Mouse (Mus musculus): ENCODE data around the gene Olfr38.
A peak's percentile ranks its signal among the peaks of the same experiment; 100 is the strongest.

Gene Olfr38

DNA sequence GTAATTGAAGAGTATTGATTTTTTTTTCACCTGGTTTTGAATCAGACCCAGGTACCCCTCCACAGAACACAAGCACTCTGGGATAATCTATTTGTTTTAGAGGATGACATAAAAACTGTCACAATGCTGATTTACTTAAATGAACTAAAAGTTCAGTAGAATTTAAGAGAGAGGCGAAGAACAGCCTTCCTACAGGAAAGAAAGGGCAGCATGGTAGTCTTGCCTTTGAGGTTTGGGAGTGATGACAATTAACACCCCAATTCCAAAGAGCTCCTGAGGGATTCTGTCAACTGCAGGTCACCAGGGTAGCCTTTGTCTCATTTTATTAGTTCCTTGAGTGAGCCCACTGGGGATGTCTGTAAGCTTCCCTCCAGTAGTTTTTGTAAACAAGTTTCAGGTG lies at the start of gene Olfr38:
TSS of gene Olfr38 (plus strand) at position 301 of the 400 bp plus-strand sequence.
- DNase-seq, result no peak

DNA sequence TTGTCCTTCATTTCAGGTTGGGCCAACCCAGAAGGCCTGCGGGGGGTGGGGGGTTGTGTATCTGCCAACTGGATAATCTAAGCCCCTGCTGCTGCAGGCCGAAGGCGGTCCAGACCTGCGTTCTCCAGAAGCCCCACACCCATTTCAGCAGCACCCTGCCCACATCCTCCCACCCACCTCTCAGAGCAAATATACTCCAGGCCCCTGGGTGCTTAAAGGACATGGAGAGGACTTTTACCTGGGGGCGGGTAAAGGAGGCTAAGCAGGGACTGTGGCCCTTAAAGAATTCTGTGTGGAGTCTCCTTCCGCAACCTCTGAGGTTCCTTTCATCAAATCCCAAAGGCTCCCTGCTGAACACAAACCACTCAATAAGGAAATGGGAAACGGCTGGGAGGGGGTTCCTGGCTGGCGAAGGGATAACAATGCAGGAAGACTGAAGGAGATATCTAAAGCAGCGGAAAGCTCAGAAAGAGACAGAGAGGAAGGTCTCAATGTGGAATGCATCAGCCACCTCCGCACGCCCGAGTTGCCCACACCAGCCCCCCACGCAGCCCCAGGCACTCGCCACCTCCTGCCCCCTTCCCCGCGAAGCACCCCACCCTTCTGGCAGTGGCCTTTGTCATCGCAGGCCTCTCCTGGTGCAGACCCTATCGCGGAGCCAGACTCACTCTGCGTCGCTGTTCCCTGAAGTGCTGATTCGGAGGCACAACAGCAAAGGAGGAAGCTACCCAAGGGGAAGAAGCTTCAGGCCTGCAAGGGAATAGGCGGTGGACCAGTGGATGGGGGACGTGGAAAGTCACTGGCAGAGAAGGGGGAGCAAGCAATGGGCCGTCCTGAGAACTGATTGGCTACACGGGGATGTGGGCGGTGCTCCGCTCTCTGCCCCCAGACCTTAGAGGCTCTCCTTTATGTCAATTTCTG lies 46.7 kb upstream of the Olfr38 start, which contains the start of gene Tcaf1:
TSS of gene Tcaf1 (minus strand) at position 798 of the 921 bp plus-strand sequence.
- DNase-seq, result peak; percentile 99

GRCm38 (mm10) chr6:42714668-42715067 lies 41.5 kb upstream of the Olfr38 start:
- DNase-seq, result peak; percentile 68

DNA sequence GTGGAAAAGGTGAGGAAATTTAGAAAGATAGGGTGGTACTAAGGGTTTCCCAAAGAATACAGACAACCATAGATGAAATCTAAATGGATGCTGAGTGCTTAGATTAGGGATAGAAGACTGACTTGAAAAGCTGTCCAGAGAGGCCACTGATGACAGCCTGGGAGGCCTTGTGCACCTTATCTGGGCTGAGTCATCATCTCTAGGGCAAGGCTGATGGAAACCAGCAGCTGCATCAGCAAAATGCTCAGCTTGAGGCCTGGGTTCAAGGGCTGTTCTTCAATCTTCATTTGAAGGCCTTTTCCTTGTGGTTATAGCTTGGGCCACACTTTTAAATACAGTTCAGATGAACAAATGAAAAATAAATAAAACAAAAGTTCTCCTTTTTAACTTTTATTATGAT lies 38.2 kb upstream of the Olfr38 start:
- no peak for DNase-seq

DNA sequence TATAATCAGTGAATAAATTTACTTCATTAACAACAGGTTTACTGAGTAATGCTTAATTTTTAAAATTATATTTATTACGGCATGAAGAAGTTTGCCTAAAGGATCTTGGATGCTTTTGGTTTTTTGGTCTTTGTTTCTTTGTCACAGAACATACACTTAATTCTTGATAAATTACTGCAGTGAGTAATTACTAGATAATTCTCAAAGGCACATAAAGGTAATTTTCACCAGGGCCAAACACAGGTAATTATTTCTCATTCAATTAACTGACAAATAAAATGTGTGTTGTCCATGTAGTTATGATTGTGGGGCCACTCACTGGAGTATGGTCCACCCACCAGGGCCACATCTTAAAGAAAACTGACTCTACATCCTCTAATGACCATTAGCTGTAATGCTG lies 17.1 kb upstream of the Olfr38 start, which contains the start of gene Olfr453:
TSS of gene Olfr453 (plus strand) at position 301 of the 400 bp plus-strand sequence.
- DNase-seq, result no peak

DNA sequence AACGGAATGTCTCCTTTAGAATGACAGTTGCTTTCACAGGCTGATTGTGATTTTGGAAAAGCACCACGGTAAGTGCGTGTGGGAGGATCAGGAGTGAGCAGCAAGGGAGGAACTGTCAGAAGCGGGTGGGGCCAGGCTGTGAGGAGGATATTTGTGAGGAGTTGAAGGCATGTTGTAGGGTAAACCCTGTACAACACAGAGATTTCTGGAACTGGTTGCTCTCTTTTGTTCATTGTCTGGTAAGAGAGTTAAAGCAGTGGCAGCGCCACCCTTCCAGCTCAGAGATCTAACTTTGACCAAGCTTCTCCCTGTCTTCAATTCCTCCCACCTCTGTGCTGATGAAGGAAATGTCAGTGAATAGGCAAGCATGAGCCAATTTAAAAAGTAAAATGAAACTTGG lies 13.9 kb upstream of the Olfr38 start:
- DNase-seq, result no peak

DNA sequence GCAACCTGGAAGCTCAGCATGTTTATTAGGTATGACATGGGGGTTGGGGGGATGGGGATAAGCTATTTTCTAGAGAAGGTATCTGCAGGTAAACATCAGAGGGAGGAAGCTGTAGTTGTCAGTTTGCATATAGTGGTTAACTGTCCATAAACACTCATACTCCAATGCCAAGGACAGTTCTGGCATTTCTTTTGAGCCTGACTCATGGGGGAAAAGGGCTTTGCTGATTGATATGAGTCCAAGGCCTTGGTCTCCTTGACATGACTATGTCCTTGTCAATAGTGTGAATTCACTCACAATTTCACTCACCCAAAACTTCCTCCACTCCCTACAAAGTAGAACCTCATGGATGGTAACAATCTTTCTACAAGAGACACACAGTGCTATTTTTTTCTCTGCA lies 8.4 kb upstream of the Olfr38 start:
- no peak for DNase-seq

- no peak for DNase-seq
Observed at GRCm38 (mm10) chr6:42777066-42777465, 20.9 kb downstream of the Olfr38 start.

- DNase-seq, result no peak
Observed at GRCm38 (mm10) chr6:42784793-42785192, 28.6 kb downstream of the Olfr38 start, which contains the start of gene Olfr452. Gene Olfr452 (plus strand): TSS chr6:42785093.

GRCm38 (mm10) chr6:42790247-42790948 lies 34.2 kb downstream of the Olfr38 start:
- DNase-seq, result no peak

DNA sequence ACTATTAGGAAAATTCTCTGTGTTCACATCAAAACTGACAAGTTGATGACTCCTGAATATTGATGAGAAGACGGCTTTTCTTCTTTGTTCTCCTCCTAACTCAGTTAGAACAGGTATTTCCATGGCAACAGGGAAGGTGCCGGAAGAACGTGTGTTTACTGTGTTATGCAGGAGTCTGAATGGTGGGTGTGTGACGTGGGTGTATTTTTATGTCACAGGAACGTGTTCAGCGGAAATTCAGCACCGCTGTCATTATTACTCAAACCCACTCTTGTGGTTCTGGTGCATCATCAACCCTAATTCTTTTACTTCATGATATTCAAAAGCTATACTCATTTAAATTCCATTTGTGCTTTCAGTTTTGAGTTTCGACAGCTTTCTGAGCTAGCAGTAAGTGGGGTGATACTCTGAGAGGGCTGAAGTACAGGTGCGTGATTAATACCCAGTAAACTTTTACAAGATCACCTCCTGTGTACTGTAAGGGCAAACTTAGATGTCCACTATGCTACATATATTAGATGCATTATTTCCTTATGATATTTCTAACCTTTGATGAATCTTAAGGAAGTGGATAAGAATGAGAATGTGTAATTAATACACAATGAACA lies 34.8 kb downstream of the Olfr38 start:
- no peak for DNase-seq

DNA sequence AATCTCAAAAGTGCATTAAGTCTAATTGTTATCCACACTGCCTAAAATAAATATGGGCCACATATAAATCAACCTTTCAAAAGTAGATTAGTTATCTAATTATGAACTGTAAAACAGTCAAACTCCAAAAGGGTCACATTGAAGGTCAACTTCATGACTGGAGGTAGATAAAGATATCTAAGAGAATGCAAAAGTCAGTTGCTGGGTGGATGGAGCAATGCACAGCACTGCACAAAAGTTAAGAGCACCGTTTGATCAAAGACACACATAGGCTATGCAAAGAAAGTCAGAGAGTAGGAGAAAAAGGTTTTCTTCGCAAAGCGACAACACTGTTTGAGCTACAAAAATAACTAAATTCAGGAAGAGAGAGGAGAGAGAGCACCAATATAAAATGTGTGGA lies 38.8 kb downstream of the Olfr38 start:
- DNase-seq, result no peak

DNA sequence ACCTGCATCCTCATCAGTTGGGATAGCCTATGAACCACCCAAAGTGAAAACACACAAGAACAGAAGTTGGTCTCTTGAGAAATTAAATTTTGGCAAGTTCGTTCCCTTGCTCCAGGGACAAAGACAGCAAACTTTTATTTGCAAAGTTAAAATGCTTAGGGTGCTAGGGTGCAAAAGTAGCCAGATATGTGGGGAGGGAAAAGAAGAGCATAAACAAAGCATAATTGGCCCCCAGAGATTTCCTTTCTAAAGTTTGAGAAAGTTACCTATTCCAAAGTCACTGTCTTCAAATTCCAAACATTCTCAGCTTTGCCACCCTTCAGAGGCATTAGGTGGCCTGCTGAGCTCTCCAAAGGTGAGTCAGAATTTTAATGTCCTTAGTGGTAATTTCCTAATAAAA lies 55.4 kb downstream of the Olfr38 start, which contains the start of gene Olfr450:
TSS of gene Olfr450 (plus strand) at position 301 of the 400 bp plus-strand sequence.
- no peak for DNase-seq

Data from heart, adult 11 months (tissue).